Mouse (Mus musculus): ENCODE measurements around the gene Eif6. TPM values are rescaled to one million over a fixed set of nuclear protein-coding genes. Genes with fewer than 3 reads are reported as not detected.

Eif6 gene
- polyA plus RNA-seq, 1 experiment from 2014 or later: 163 TPM

- Histone ChIP-seq H3K27ac (ENCODE audit: low read length) (no peak overlapping the region), H3K4me2 (ENCODE audit: low read depth, low read length) (no peak overlapping the region), H3K9me3 (ENCODE audit: control insufficient read depth, low read length) (no peaks in the 10 kb centered on the region), H3K4me1 (replicated peaks; ENCODE audit: control insufficient read depth, insufficient read depth, low read length) (peaks cover 4% of the 10 kb centered on the region; the same call in 1 of the 2 replicates), H3K4me3 (ENCODE audit: low read length) (no peak overlapping the region), H3K9ac (ENCODE audit: low read length) (no peak overlapping the region), H3K36me3 (ENCODE audit: control insufficient read depth, insufficient read depth, low read length) (no peaks in the 10 kb centered on the region), H3K27me3 (ENCODE audit: control insufficient read depth, insufficient read depth, low read depth, low read length) (peaks cover 48% of the 10 kb centered on the region)
- WGBS: 43% methylated on average over 4 of the region's 4 CpGs
- no peak for ATAC-seq (ENCODE audit: low read depth)
These were observed 53.1 kb downstream of the Eif6 start for GRCm38 (mm10) chr2:155773664-155774063.

Other genes with a start within 250 kb of the Eif6 start
- gene Gss, start 234.1 kb downstream of the Eif6 start, polyA plus RNA-seq (2015; fragmentation: Nextera tagmentation; extraction: Ambion mirVana): 27.7 and 32.0 TPM in 2 replicates
- gene Myh7b, start 215.7 kb downstream of the Eif6 start, polyA plus RNA-seq (2015; fragmentation: Nextera tagmentation; extraction: Ambion mirVana): 0.18 and 0.75 TPM in 2 replicates
- gene Trpc4ap, start 134.5 kb downstream of the Eif6 start, polyA plus RNA-seq (2015; fragmentation: Nextera tagmentation; extraction: Ambion mirVana): 119 and 123 TPM in 2 replicates
- gene Edem2, start 97.5 kb downstream of the Eif6 start, polyA plus RNA-seq (2015; fragmentation: Nextera tagmentation; extraction: Ambion mirVana): 47.0 and 49.0 TPM in 2 replicates
- gene Gm17581, start 91.1 kb downstream of the Eif6 start, polyA plus RNA-seq (2015; fragmentation: Nextera tagmentation; extraction: Ambion mirVana): not detected in 2 replicates
- gene Procr, start 75.8 kb downstream of the Eif6 start, polyA plus RNA-seq (2015; fragmentation: Nextera tagmentation; extraction: Ambion mirVana): 16.3 and 16.8 TPM in 2 replicates
- gene Mmp24, start 51.6 kb downstream of the Eif6 start, polyA plus RNA-seq (2015; fragmentation: Nextera tagmentation; extraction: Ambion mirVana): 0.06 and 0.09 TPM in 2 replicates
- 19.4 and 21.6 TPM in 2 replicates for gene BC029722, start 7.5 kb downstream of the Eif6 start, polyA plus RNA-seq (2015; fragmentation: Nextera tagmentation; extraction: Ambion mirVana)
- gene Fam83c, start 7.9 kb upstream of the Eif6 start, polyA plus RNA-seq (2015; fragmentation: Nextera tagmentation; extraction: Ambion mirVana): 0.11 and 0.13 TPM in 2 replicates
- 59.6 and 64.9 TPM in 2 replicates for gene Uqcc1, start 103.4 kb upstream of the Eif6 start, polyA plus RNA-seq (2015; fragmentation: Nextera tagmentation; extraction: Ambion mirVana)
- gene Gm15557, start 113.8 kb upstream of the Eif6 start, polyA plus RNA-seq (2015; fragmentation: Nextera tagmentation; extraction: Ambion mirVana): not detected in 2 replicates
- gene Gdf5, start 118.4 kb upstream of the Eif6 start, polyA plus RNA-seq (2015; fragmentation: Nextera tagmentation; extraction: Ambion mirVana): 0.23 and 0.33 TPM in 2 replicates
- 16.3 and 17.6 TPM in 2 replicates for gene Cep250, start 129.5 kb upstream of the Eif6 start, polyA plus RNA-seq (2015; fragmentation: Nextera tagmentation; extraction: Ambion mirVana)
- gene 6430550D23Rik, start 181.1 kb upstream of the Eif6 start, polyA plus RNA-seq (2015; fragmentation: Nextera tagmentation; extraction: Ambion mirVana): 1.5 and 1.6 TPM in 2 replicates
- 224 and 242 TPM in 2 replicates for gene Ergic3, start 181.1 kb upstream of the Eif6 start, polyA plus RNA-seq (2015; fragmentation: Nextera tagmentation; extraction: Ambion mirVana)
- gene Fer1l4, start 226.0 kb upstream of the Eif6 start, polyA plus RNA-seq (2015; fragmentation: Nextera tagmentation; extraction: Ambion mirVana): not detected in 2 replicates
- gene Spag4, start 238.2 kb upstream of the Eif6 start, polyA plus RNA-seq (2015; fragmentation: Nextera tagmentation; extraction: Ambion mirVana): 1.9 and 2.5 TPM in 2 replicates

Data from lung, embryonic 16.5 days (tissue).